Mouse (Mus musculus) heart, postnatal 0 days (tissue): Measurements from ENCODE around the gene Vwa3b.

ENCODE experiments used
- CTCF ChIP-seq: IDR thresholded peaks from 2 replicates; pipeline ENCODE4 v1.5.1; 2016; ENCODE audit warnings: antibody characterized with exemption, control low read depth, low read depth
- EP300 ChIP-seq: IDR thresholded peaks from 2 replicates; pipeline ENCODE4 v1.6.1; 2016; ENCODE audit warnings: antibody characterized with exemption, low read depth

DNA sequence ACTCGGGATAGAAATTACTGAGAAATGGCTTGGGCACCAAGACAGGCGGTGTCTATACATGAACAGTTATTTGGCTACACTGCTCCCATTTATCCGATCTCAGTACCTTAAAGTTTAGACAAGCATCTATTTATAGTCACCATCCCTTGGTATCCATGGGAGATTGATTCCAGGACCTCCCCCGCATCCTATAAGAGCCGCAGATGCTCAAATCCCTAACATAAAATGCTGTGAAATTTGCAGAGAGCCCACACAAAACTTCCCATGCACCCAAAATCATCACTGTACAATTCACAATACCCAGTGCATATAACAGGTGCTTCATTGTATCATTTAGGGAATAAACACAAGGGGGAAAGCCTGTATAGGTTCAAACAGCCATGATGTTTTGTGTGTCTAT is 89.5 kb downstream of the Vwa3b start:
- TF ChIP-seq EP300: no peak
- TF ChIP-seq CTCF: no peak
